Mouse (Mus musculus): Measurements from ENCODE around the gene Slc25a42. TPM values are rescaled to one million over a fixed set of nuclear protein-coding genes. Genes with fewer than 3 reads are reported as not detected.

Gene Slc25a42
- polyA plus RNA-seq, 1 experiment from 2014 or later, result 5.4 TPM

DNA sequence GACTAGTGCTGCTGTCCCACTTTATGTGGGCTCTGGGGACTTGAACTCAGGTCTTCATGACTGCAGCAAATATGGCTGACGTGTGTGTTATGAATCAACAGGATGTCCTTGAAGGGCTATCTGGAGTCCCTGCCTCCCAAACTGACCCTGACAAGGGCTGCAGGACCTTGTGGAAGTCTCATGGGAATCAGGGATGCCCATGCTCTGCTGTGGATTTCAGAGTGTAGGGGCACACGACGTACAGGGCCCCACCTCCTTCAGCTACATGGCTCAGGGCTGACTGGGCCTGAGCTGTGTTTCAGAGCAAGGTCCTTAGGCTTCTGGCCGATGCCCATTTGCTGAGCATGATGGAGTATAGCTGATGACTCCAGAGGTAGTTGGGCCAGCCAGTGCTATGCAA is 28.9 kb downstream of the Slc25a42 start:
- Histone ChIP-seq H3K4me2 (no peak overlapping the region), H3K4me3 (no peak overlapping the region), H3K27me3 (no peaks in the 10 kb centered on the region), H3K9me3 (no peaks in the 10 kb centered on the region), H3K9ac (no peak overlapping the region), H3K27ac (no peak overlapping the region), H3K4me1 (replicated peaks) (peaks cover 4% of the 10 kb centered on the region; the same call in 1 of the 2 replicates), H3K36me3 (peaks cover 52% of the 10 kb centered on the region)
- no peak for ATAC-seq (ENCODE audit: low FRiP score)
- 88% methylated on average over 4 of the region's 4 CpGs for WGBS

DNA sequence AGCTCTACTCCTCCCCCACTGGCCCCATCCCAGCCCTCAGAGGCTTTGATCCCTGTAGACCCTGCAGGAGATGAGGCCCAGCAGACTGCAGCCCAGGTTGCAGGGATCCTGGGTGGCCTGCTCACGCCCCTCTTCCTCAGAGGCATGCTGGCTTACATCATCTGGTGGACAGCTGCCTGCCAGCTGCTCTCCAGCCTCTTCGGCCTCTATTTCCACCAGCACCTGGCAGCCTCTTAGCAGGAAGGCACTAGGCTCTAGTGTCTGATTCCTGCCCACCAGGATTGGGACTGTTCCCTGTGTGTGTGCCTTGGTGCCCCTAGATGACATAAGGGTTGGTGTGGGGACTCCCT is 30.2 kb downstream of the Slc25a42 start:
- Histone ChIP-seq H3K4me2 (no peak overlapping the region), H3K27me3 (no peaks in the 10 kb centered on the region), H3K4me3 (no peak overlapping the region), H3K27ac (no peak overlapping the region), H3K4me1 (replicated peaks) (peaks cover 4% of the 10 kb centered on the region; the same call in 1 of the 2 replicates), H3K36me3 (peaks cover 51% of the 10 kb centered on the region), H3K9ac (0 out of 2 replicates have a peak overlapping the region, but pooled peaks have one; percentile 43), H3K9me3 (no peaks in the 10 kb centered on the region)
- WGBS, result 60% methylated on average over 2 of the region's 2 CpGs
- no peak for ATAC-seq (ENCODE audit: low FRiP score)

DNA sequence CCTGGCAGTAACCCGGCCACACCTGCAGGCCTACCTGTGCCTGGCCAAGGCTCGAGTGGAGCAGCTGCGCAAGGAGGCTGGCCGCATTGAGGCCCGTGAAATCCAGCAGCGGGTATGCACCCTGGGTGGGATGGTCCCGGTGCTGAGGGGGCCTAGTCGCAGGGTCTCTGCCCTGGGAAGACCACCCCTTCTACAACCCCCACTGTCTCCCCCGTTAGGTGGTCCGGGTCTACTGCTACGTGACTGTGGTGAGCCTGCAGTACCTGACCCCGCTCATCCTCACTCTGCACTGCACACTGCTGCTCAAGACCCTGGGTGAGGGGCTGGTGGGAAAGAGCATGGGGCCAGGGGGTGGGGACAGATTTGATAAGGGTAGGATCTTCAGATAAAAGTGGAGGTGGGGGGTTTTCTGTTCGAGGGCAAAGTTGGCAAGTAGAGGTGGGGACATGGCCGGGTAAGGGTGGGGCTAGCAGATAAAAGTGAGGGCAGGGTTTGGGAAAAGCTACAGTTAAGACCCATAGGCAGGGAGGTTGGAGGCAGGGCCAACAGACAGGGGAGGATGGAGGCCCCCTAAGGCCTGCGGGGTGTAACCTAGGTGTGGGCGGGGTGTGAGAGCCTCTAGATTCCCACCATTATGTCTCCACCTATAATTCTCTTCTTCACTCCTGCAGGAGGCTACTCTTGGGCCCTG is 30.7 kb downstream of the Slc25a42 start:
- H3K4me2 ChIP-seq, result no peak overlapping the region
- WGBS, result 86% methylated on average over 16 of the region's 16 CpGs
- H3K4me3 ChIP-seq, result no peak overlapping the region
- no peaks in the 10 kb centered on the region for H3K9me3 ChIP-seq
- 0 out of 2 replicates have a peak overlapping the region, but pooled peaks have one; percentile 43 for H3K9ac ChIP-seq
- peaks cover 4% of the 10 kb centered on the region; the same call in 1 of the 2 replicates for H3K4me1 ChIP-seq (replicated peaks)
- 0 out of 2 replicates have a peak, but pooled peaks have one; percentile 9 for ATAC-seq (ENCODE audit: low FRiP score)
- H3K27me3 ChIP-seq, result no peaks in the 10 kb centered on the region
- no peak overlapping the region for H3K27ac ChIP-seq
- peaks cover 54% of the 10 kb centered on the region for H3K36me3 ChIP-seq

DNA sequence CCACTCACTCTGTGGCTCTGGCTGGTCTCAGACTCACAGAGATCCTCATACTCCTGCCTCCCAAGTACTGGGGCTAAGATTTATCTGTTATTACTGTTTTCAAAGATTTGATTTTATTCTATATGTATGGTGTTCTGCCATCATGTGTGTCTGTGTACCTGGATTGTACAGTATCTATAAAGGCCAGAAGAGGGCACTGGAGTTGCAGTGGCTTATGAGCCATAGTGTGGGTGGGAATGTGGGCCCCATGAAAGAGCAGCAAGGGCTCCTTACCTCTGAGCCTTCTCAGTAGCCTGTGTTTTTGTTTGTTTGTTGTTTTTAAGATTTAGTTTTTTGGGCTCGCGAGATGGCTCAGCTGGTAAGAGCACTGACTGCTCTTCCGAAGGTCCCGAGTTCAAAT is 33.0 kb downstream of the Slc25a42 start:
- H3K9ac ChIP-seq, result no peak overlapping the region
- peaks cover 54% of the 10 kb centered on the region for H3K36me3 ChIP-seq
- WGBS, result 96% methylated on average over 4 of the region's 4 CpGs
- H3K27me3 ChIP-seq, result no peaks in the 10 kb centered on the region
- no peak overlapping the region for H3K4me3 ChIP-seq
- peaks cover 8% of the 10 kb centered on the region for H3K4me1 ChIP-seq (replicated peaks)
- no peak overlapping the region for H3K27ac ChIP-seq
- no peak for ATAC-seq (ENCODE audit: low FRiP score)
- H3K9me3 ChIP-seq, result no peaks in the 10 kb centered on the region
- no peak overlapping the region for H3K4me2 ChIP-seq

DNA sequence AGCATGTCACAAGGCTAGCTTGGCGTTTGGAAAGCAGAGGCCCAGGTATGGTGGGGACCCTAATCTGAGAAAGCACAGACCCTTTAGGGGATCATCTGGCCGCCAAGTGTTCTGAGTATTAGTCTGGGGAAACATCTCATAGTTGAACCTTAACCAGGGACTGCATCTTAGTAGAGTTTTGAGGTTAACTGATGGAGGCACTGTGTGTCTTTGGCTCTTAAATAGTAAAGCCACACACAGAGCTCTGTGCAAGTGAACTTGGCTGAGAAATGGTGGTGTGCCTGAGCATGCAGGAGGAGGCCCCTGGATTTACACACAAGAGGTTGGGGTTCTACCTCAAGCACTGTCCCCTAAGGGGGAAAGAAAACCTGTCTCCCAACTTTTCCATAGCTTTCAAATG is 33.9 kb downstream of the Slc25a42 start:
- no peaks in the 10 kb centered on the region for H3K27me3 ChIP-seq
- peaks cover 17% of the 10 kb centered on the region for H3K4me1 ChIP-seq (replicated peaks)
- no peaks in the 10 kb centered on the region for H3K9me3 ChIP-seq
- H3K4me2 ChIP-seq, result no peak overlapping the region
- 88% methylated on average over 2 of the region's 2 CpGs for WGBS
- no peak overlapping the region for H3K9ac ChIP-seq
- peaks cover 53% of the 10 kb centered on the region for H3K36me3 ChIP-seq
- H3K4me3 ChIP-seq, result no peak overlapping the region
- no peak for ATAC-seq (ENCODE audit: low FRiP score)
- no peak overlapping the region for H3K27ac ChIP-seq

DNA sequence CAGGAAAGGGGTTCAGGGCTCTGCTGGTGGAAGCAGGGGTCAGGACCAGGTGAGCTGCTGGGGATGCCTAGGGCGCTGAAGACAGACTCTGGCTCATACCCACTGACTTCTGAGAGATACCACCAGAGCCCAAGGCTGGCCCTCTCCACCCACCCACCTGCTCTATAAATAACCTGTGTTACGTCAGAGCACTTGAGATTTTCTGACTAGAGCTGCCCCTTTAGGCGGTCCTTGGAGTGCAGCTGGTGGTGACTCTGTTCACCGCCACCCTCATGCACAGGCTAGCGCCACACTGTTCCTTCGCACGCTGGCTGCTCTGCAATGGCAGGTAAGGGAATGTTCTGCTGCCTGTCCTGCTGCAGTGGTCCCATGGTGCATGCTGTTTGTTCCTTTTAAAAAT is 38.0 kb downstream of the Slc25a42 start:
- Histone ChIP-seq H3K4me2 (no peak overlapping the region), H3K9me3 (no peaks in the 10 kb centered on the region), H3K4me3 (no peak overlapping the region), H3K4me1 (replicated peaks) (peaks cover 28% of the 10 kb centered on the region), H3K27me3 (0 out of 2 replicates have a peak, but pooled peaks cover 2% of the 10 kb centered on the region), H3K36me3 (peaks cover 20% of the 10 kb centered on the region), H3K9ac (peak overlapping the region; percentile 35), H3K27ac (no peak overlapping the region)
- WGBS, result 91% methylated on average over 7 of the region's 7 CpGs
- no peak for ATAC-seq (ENCODE audit: low FRiP score)

DNA sequence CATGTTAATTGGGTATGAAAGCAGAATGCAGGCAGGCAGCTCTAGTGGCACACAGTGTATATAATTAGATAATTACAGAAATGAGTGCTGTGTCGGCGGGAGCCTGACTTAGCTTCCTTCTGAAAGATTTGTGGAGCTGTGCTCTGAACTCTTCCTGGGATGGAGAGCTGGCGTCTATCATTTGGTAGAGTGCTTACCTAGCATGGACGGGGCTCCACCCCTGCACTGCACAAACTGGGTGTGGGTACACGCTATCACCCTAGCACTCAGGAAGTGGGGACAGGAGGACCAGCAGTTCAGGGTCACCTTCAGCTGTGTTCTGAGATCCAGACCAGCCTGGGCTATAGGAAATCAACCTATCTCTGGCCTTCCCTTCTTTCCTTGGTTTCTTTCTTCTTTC is 38.8 kb downstream of the Slc25a42 start:
- peak overlapping the region; percentile 66; the same call in 1 of the 2 replicates for H3K4me3 ChIP-seq
- peak overlapping the region; percentile 78 for H3K9ac ChIP-seq
- H3K4me2 ChIP-seq, result peak overlapping the region; percentile 56
- 85% methylated on average over 5 of the region's 5 CpGs for WGBS
- no peak for ATAC-seq (ENCODE audit: low FRiP score)
- H3K4me1 ChIP-seq (replicated peaks), result peaks cover 28% of the 10 kb centered on the region
- H3K27ac ChIP-seq, result no peak overlapping the region
- H3K27me3 ChIP-seq, result 0 out of 2 replicates have a peak, but pooled peaks cover 4% of the 10 kb centered on the region
- peaks cover 15% of the 10 kb centered on the region for H3K36me3 ChIP-seq
- H3K9me3 ChIP-seq, result no peaks in the 10 kb centered on the region

DNA sequence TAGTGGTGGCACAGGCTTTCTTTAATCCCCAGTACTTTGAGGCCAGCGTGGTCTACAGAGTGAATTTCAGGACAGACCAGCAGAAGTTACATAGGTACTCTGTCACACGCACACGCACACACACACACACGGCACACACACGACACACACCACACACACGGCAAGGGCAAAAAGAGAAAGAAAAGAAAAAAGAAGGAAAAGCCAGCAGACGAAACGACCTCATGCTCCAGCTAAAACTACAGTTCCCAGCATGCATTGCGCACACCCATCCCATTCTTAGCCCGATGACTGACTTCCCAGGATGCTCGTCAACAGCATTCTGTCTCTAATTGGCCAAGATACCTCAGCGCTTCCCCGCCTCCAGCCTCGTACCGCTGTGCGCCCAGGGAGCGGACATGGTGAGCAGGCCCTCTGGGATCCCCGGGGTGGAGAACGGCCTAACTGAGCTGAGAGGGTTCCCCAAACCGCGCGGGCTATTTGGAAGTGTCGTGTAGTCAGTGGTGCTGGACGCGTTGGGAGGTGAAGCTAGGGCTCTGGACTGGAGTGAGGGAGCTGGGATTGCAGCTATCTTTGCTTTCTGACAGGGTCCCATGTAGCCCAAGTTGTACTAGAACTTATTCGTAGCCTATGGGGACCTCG is 39.9 kb downstream of the Slc25a42 start, which contains the start of gene Tmem161a:
Gene Tmem161a, plus strand, starts transcription at position 314 of the 639 bp plus-strand sequence.
- Histone ChIP-seq H3K9ac (peak within 1 kb of the TSS; percentile 78), H3K27ac (peak within 1 kb of the TSS; percentile 69), H3K4me2 (peak within 1 kb of the TSS; percentile 56), H3K4me1 (replicated peaks) (peaks cover 28% of the 10 kb centered on the region), H3K9me3 (no peaks in the 10 kb centered on the region), H3K27me3 (peaks cover 13% of the 10 kb centered on the region; the same call in 1 of the 2 replicates), H3K4me3 (peak within 1 kb of the TSS; percentile 66), H3K36me3 (peaks cover 6% of the 10 kb centered on the region)
- ATAC-seq (ENCODE audit: low FRiP score), result peak; percentile 95
- WGBS, result 2% methylated on average over 27 of the region's 27 CpGs

DNA sequence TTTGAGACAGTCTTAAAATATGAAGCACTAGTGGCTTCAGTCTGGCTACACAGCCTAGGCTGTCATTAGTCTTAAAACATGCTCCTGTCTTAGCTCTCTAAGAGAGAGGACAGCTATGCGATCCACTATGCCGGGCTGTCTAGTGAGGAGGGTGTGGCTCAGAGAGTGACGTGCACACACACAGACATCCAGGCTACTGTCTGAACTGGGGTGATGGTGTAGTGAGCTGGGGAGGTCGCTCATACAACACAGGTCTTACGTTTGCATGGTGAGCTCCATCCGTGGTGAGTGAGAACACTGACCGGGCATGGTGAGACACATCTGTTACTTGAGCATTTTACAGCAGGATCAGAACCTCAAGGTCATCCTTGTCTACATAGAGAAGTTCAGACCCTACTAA is 40.9 kb downstream of the Slc25a42 start:
- H3K4me2 ChIP-seq, result no peak overlapping the region
- H3K9ac ChIP-seq, result no peak overlapping the region
- ATAC-seq (ENCODE audit: low FRiP score), result no peak
- no peak overlapping the region for H3K4me3 ChIP-seq
- no peak overlapping the region for H3K27ac ChIP-seq
- no peaks in the 10 kb centered on the region for H3K9me3 ChIP-seq
- H3K36me3 ChIP-seq, result no peaks in the 10 kb centered on the region; the same call in none of the 2 replicates
- WGBS, result 90% methylated on average over 7 of the region's 7 CpGs
- H3K4me1 ChIP-seq (replicated peaks), result peaks cover 35% of the 10 kb centered on the region
- H3K27me3 ChIP-seq, result peaks cover 16% of the 10 kb centered on the region; the same call in 1 of the 2 replicates

DNA sequence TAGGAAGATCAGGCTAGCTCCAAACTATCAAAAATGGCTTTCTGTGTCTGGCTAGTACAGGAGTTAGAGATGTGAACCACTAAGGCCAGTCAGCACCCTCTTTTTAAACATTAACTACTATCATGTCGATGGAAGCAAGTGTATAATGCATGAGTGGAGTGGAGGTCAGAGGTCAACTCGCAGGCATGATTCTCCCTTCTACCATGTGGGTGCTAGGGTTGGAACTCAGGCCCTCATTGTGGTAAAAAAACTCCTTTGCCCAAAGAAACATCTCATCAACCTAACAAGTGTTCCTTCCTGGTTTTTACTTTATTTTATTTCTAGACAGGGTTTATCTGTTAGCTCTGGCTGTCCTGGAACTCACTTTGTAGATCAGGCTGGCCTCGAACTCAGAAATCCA is 41.4 kb downstream of the Slc25a42 start:
- Histone ChIP-seq H3K36me3 (no peaks in the 10 kb centered on the region; the same call in none of the 2 replicates), H3K9ac (no peak overlapping the region), H3K4me1 (replicated peaks) (peaks cover 35% of the 10 kb centered on the region), H3K9me3 (no peaks in the 10 kb centered on the region), H3K4me2 (no peak overlapping the region), H3K4me3 (no peak overlapping the region), H3K27me3 (peaks cover 21% of the 10 kb centered on the region), H3K27ac (no peak overlapping the region)
- ATAC-seq (ENCODE audit: low FRiP score), result no peak
- 67% methylated on average over 3 of the region's 3 CpGs for WGBS

DNA sequence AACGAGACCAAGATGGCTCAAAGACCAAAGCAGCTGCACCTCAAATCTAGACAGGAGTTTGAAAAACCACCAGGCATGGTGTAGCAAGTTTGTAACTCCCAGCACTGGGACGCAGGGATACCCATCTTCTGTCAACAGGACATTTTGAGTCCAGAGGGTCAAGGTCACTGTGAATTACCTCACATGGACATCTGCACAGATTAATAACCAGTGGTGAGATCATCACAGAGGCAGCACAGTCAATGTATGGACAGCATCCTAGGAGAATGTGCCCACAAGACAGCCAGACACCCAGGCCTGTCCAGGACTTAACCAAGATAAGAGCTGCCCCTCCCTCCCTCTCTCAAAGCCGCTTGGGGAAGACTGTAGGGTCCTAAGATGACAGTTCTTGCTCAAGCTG is 42.0 kb downstream of the Slc25a42 start:
- Histone ChIP-seq H3K9me3 (no peaks in the 10 kb centered on the region), H3K9ac (no peak overlapping the region), H3K4me1 (replicated peaks) (peaks cover 35% of the 10 kb centered on the region), H3K27ac (no peak overlapping the region), H3K4me2 (no peak overlapping the region), H3K36me3 (no peaks in the 10 kb centered on the region; the same call in none of the 2 replicates), H3K27me3 (peaks cover 27% of the 10 kb centered on the region), H3K4me3 (no peak overlapping the region)
- 95% methylated on average over 3 of the region's 3 CpGs for WGBS
- no peak for ATAC-seq (ENCODE audit: low FRiP score)

DNA sequence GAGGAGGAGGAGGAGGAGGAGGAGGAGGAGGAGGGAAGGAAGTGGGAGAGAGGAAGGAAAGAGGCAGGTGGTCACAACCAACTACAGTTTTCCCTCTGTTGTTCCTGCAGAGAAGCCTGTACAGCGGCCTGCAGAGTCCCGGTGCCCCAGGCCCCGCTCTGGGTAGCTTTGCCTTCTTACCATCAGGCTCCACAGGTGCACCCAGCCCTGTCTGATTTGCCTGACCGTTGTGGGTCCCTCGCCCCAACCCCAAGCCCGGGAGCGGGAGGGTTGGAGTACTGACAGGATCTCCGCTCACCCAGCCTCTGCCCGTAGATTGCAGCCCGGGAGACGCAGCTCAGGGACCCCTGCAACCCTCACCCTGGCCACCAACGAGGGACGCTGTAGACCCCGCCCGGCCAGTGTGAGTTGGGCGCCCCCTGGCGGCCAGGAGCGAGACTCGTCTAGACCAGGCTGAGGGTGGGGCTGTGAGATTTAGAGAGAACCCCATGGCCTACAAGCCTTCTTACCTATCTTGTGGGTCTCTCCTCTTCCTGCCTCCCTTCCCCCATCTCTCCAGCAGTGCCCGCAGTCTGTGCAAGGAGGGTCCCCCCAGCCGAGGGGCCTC is 45.5 kb downstream of the Slc25a42 start:
- whole genome bisulfite sequencing, result 2% methylated on average over 21 of the region's 21 CpGs
- peak overlapping the region; percentile 49 for H3K9ac ChIP-seq
- H3K27me3 ChIP-seq, result peaks cover 40% of the 10 kb centered on the region

More for the DNA sequence above, 45.5 kb downstream of the Slc25a42 start:
- Histone ChIP-seq H3K36me3 (no peaks in the 10 kb centered on the region), H3K27ac (no peak overlapping the region), H3K4me1 (replicated peaks) (peaks cover 11% of the 10 kb centered on the region), H3K4me3 (peak overlapping the region; percentile 27), H3K4me2 (peak overlapping the region; percentile 49), H3K9me3 (no peaks in the 10 kb centered on the region)
- peak; percentile 77 for ATAC-seq (ENCODE audit: low FRiP score)
